Mouse (Mus musculus): Measurements from ENCODE around the gene Ankrd24. TPM values are rescaled to one million over a fixed set of nuclear protein-coding genes. Genes with fewer than 3 reads are reported as not detected.

The Ankrd24 gene
- polyA plus RNA-seq (2012) = 5.9 and 7.5 TPM in 2 replicates

GRCm38 (mm10) chr10:81628390-81628789 lies at the start of gene Ankrd24:
Gene Ankrd24 (plus strand): TSS chr10:81628540.

GRCm38 (mm10) chr10:81600738-81601203 lies 27.6 kb upstream of the Ankrd24 start, which contains the start of gene Tle6:
Gene Tle6 (minus strand): TSS chr10:81601073.

GRCm38 (mm10) chr10:81605974-81606751 lies 22.2 kb upstream of the Ankrd24 start, which contains the start of gene BC025920:
Gene BC025920 (plus strand): TSS chr10:81606270.

GRCm38 (mm10) chr10:81626994-81627835 lies 1.1 kb upstream of the Ankrd24 start, which contains the start of gene Sirt6:
Gene Sirt6 (minus strand): TSS chr10:81627797.

GRCm38 (mm10) chr10:81648803-81649775 lies 20.7 kb downstream of the Ankrd24 start, which contains the start of gene Gm10778:
Gene Gm10778 (plus strand): TSS chr10:81649059.

Other genes with a start within 250 kb of the Ankrd24 start
- 169 and 171 TPM in 2 replicates for gene Dohh, start 244.1 kb upstream of the Ankrd24 start, polyA plus RNA-seq (2012)
- gene Gm48551, start 244.1 kb upstream of the Ankrd24 start, polyA plus RNA-seq (2012) = 0.64 and 1.3 TPM in 2 replicates
- 6.5 and 12.0 TPM in 2 replicates for gene Gm48552, start 239.5 kb upstream of the Ankrd24 start, polyA plus RNA-seq (2012)
- gene Smim24, start 235.5 kb upstream of the Ankrd24 start, polyA plus RNA-seq (2012) = 9.7 and 10.1 TPM in 2 replicates
- 223 and 238 TPM in 2 replicates for gene Nfic, start 172.9 kb upstream of the Ankrd24 start, polyA plus RNA-seq (2012)
- 0.11 and 0.35 TPM in 2 replicates for gene Celf5, start 145.8 kb upstream of the Ankrd24 start, polyA plus RNA-seq (2012)
- gene Ncln, start 132.1 kb upstream of the Ankrd24 start, polyA plus RNA-seq (2012) = 293 and 377 TPM in 2 replicates
- gene S1pr4, start 128.4 kb upstream of the Ankrd24 start, polyA plus RNA-seq (2012) = 29.4 and 31.3 TPM in 2 replicates
- gene Gna15, start 104.3 kb upstream of the Ankrd24 start, polyA plus RNA-seq (2012) = 62.5 and 63.6 TPM in 2 replicates
- gene Gna11, start 83.3 kb upstream of the Ankrd24 start, polyA plus RNA-seq (2012) = 12.9 and 13.1 TPM in 2 replicates
- 1,582 and 1,630 TPM in 2 replicates for gene Aes, start 69.1 kb upstream of the Ankrd24 start, polyA plus RNA-seq (2012)
- gene Tle2, start 54.0 kb upstream of the Ankrd24 start, polyA plus RNA-seq (2012) = 19.6 and 35.0 TPM in 2 replicates
- gene Tle6, start 27.5 kb upstream of the Ankrd24 start, polyA plus RNA-seq (2012) = 28.2 and 41.6 TPM in 2 replicates
- 0.09 and 0.15 TPM in 2 replicates for gene BC025920, start 22.3 kb upstream of the Ankrd24 start, polyA plus RNA-seq (2012)
- gene Sirt6, start 743 bp upstream of the Ankrd24 start, polyA plus RNA-seq (2012) = 75.3 and 78.0 TPM in 2 replicates
- gene Gm10778, start 20.5 kb downstream of the Ankrd24 start, polyA plus RNA-seq (2012) = 0.09 and 0.13 TPM in 2 replicates
- 0.27 TPM in 1 of 2 replicates, not detected in the other for gene Zfp433, start 76.3 kb downstream of the Ankrd24 start, polyA plus RNA-seq (2012)
- gene Gm3055, start 142.6 kb downstream of the Ankrd24 start, polyA plus RNA-seq (2012) = 0.04 TPM in 1 of 2 replicates, not detected in the other
- not detected in 2 replicates for gene Gm4767, start 183.6 kb downstream of the Ankrd24 start, polyA plus RNA-seq (2012)
- 0.04 and 0.21 TPM in 2 replicates for gene Gm32687, start 235.4 kb downstream of the Ankrd24 start, polyA plus RNA-seq (2012)